9 mouse cellular contexts compared by ENCODE assay signal in genomic region chr15:81649516-81650455, GRCm38 (mm10). TPM values are rescaled to one million over a fixed set of nuclear protein-coding genes. Genes with fewer than 3 reads are reported as not detected.
DNase-seq lines count a peak whose midpoint lies in the region; ATAC-seq lines count a peak whose summit lies in the region.
"Had no signal": no experiment of that assay in that cellular context is flagged by ENCODE, and none has a peak within 500 bp of the region (broad histone marks: within the 10 kb centered on the region; RNA-seq: fewer than 3 reads in every experiment).

No protein-coding gene starts in this region.

- H3K27me3 ChIP-seq in hindbrain, embryonic 12.5 days = no peaks in the 10 kb centered on the region

- H3K36me3 ChIP-seq in hindbrain, embryonic 12.5 days = peaks cover 70% of the 10 kb centered on the region

- no peak overlapping the region for H3K9ac ChIP-seq in hindbrain, embryonic 12.5 days

- H3K4me1 ChIP-seq in hindbrain, embryonic 12.5 days = no peaks in the 10 kb centered on the region
- H3K4me1 ChIP-seq: forebrain, embryonic 10.5 days had no signal

- no peak overlapping the region for H3K4me3 ChIP-seq in hindbrain, embryonic 12.5 days
- H3K4me3 ChIP-seq: forebrain, embryonic 10.5 days had no signal

- H3K9me3 ChIP-seq in hindbrain, embryonic 12.5 days (replicated peaks) = no peaks in the 10 kb centered on the region
- H3K9me3 ChIP-seq: forebrain, embryonic 10.5 days had no signal

- peak; percentile 45 for DNase-seq in left cerebral cortex, postnatal 4 days
- no peak for DNase-seq in left cerebral cortex, postnatal 10 days (ENCODE audit: extremely low spot score in 1 of 2, low spot score in 2 of 2)
- peak; percentile 8 to 50 for DNase-seq in adrenal gland, postnatal 36 days
- peak; percentile 70 to 74 for DNase-seq in cerebellum, postnatal 10 days
- peak; percentile 18 to 22 for DNase-seq in heart, postnatal 14 days
- DNase-seq in embryo, embryonic 11 days = no peak
- DNase-seq: lung, postnatal 14 days had no signal

- no peak for ATAC-seq in hindbrain, embryonic 12.5 days (ENCODE audit: low FRiP score)

- intact Hi-C loops in left cerebral cortex, postnatal 4 days (cut with DNase I) = no loop called here
- intact Hi-C loops in left cerebral cortex, postnatal 10 days (cut with DNase I) = loop anchor here (5.0 kb wide), 1 partner anchor 37 kb away; no protein-coding TSS in a partner anchor
- intact Hi-C loops in heart, postnatal 14 days (cut with DNase I) = no loop called here

- 95% methylated on average over 8 of the region's 8 CpGs for WGBS in hindbrain, embryonic 12.5 days

- H3K4me2 ChIP-seq in hindbrain, embryonic 12.5 days (replicated peaks) = no peak overlapping the region

- H3K27ac ChIP-seq in hindbrain, embryonic 12.5 days = no peak overlapping the region
- H3K27ac ChIP-seq: forebrain, embryonic 10.5 days had no signal

RNA-seq across cellular contexts. Expression of gene L3mbtl2, which starts 13.9 kb away (rescaled TPM):
- 10 to 100 TPM; 35.6 to 39.8 TPM for total RNA-seq in left cerebral cortex, postnatal 4 days (2021)
- total RNA-seq in left cerebral cortex, postnatal 10 days (2021) = 10 to 100 TPM; 35.9 to 37.1 TPM
- 10 to 100 TPM; 15.5 to 17.7 TPM for total RNA-seq in adrenal gland, postnatal 36 days (2021)
- total RNA-seq in heart, postnatal 14 days (2021) = 1 to 10 TPM; 9.4 to 9.6 TPM
- polyA plus RNA-seq in hindbrain, embryonic 12.5 days (2016; fragmentation: Nextera tagmentation; extraction: Ambion mirVana) = 29.2 and 29.6 TPM in 2 replicates

RNA-seq across cellular contexts. Expression of gene Chadl, which starts 47.3 kb away (rescaled TPM):
- total RNA-seq in left cerebral cortex, postnatal 4 days (2021) = 10 to 100 TPM; 25.3 to 26.6 TPM
- total RNA-seq in left cerebral cortex, postnatal 10 days (2021) = 10 to 100 TPM; 20.6 to 25.4 TPM
- total RNA-seq in adrenal gland, postnatal 36 days (2021) = 1 to 10 TPM; 2.4 to 3.3 TPM
- 1 to 10 TPM; 1.0 to 1.1 TPM for total RNA-seq in heart, postnatal 14 days (2021)
- 8.4 and 9.0 TPM in 2 replicates for polyA plus RNA-seq in hindbrain, embryonic 12.5 days (2016; fragmentation: Nextera tagmentation; extraction: Ambion mirVana)

Comparison
In these comparisons a context has a peak if more than half of its experiments do, and no peak if none do; other contexts are left out.
1. DNase-seq: peak in left cerebral cortex, postnatal 4 days (single experiment), adrenal gland, postnatal 36 days (2 of 2), cerebellum, postnatal 10 days (2 of 2) and heart, postnatal 14 days (2 of 2); none in left cerebral cortex, postnatal 10 days (0 of 2) and embryo, embryonic 11 days (single experiment).
2. RNA of gene Chadl, which starts 47.3 kb away (total RNA-seq): 25.3 to 26.6 TPM in left cerebral cortex, postnatal 4 days and 20.6 to 25.4 TPM in left cerebral cortex, postnatal 10 days; 2.4 to 3.3 TPM in adrenal gland, postnatal 36 days and 1.0 to 1.1 TPM in heart, postnatal 14 days; every median in the first group is over 4 times any median in the second.